Mouse (Mus musculus): ENCODE data around the gene Cog3. TPM values are rescaled to one million over a fixed set of nuclear protein-coding genes. Genes with fewer than 3 reads are reported as not detected.

Cog3 gene
- polyA plus RNA-seq, 1 experiment from 2014 or later, result 6.9 TPM

DNA sequence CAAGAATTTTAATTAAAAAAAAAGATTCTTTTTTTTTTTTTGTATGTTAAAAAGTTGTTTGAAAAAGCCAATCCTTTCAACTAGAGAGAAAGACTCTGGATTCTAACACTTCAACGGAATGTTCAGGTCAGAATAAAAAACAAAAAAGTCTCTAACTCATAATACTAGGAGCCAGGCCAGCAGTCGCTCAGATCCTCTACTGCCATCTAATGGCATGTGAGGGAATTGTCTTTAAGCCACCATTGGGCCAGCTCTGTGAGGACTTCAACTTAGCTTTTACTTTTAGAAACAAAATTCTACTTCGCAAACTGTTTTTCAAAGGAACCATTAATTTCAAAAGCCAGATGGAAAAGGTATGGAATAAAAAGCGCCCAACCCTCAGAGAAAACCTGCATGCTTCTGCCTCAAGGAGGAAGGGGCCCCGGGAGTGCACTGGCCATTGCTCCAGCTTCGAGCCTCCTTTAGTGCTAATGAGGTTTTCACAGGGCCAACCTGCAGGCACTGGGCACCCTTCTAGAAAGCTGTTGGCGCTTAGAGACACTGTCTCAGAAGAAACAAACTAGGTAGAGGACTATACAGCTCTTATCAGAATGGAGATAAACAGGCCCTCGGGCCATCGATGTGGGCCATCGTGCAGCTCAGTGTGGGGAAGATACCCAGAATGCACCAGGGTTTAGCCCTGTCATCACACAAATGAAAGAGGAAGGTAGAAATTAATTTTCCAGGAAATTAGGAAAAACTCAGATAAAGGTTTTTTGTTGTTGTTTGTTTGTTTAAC lies 6.9 kb upstream of the Cog3 start:
- H3K27me3 ChIP-seq, result peaks cover 4% of the 10 kb centered on the region; the same call in 1 of the 2 replicates
- H3K9me3 ChIP-seq (replicated peaks), result no peaks in the 10 kb centered on the region
- peak; percentile 34 for DNase-seq
- peak overlapping the region; percentile 27; the same call in 1 of the 2 replicates for H3K4me2 ChIP-seq
- peak; percentile 71 for ATAC-seq (ENCODE audit: low read depth)
- peaks cover 29% of the 10 kb centered on the region for H3K36me3 ChIP-seq
- H3K4me1 ChIP-seq (replicated peaks), result peaks cover 11% of the 10 kb centered on the region
- H3K27ac ChIP-seq, result peak overlapping the region; percentile 44; the same call in 1 of the 2 replicates
- WGBS (ENCODE audit: insufficient replicate concordance), result 33% methylated on average over 10 of the region's 10 CpGs
- no peak overlapping the region for H3K4me3 ChIP-seq (replicated peaks)
- H3K9ac ChIP-seq, result 0 out of 2 replicates have a peak overlapping the region, but pooled peaks have one; percentile 14

DNA sequence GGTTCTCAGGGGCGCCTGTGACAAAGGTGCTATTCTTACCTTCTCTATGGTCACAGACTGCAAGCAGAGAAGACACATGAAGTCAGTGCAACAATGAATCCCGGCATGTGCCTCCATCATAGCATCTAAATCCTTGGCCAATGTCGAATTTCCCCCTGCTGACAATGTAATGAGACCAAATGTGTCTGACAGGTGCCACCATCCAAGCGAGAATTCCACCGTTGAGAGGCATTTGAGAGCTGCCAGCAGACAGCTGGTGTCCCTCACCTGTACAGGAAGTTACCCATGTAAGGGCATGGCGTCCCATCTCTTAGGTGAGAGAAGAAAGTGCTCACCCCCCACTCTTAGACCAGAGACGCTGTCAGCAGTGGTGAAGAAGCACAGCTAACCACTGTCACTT lies 4.1 kb upstream of the Cog3 start:
- peaks cover 13% of the 10 kb centered on the region for H3K36me3 ChIP-seq
- H3K4me3 ChIP-seq (replicated peaks), result no peak overlapping the region
- peaks cover 19% of the 10 kb centered on the region for H3K4me1 ChIP-seq (replicated peaks)
- no peak overlapping the region for H3K4me2 ChIP-seq
- no peaks in the 10 kb centered on the region for H3K9me3 ChIP-seq (replicated peaks)
- DNase-seq, result no peak
- peaks cover 4% of the 10 kb centered on the region; the same call in 1 of the 2 replicates for H3K27me3 ChIP-seq
- ATAC-seq (ENCODE audit: low read depth), result no peak
- 62% methylated on average over 7 of the region's 7 CpGs for WGBS (ENCODE audit: insufficient replicate concordance)
- no peak overlapping the region for H3K9ac ChIP-seq
- no peak overlapping the region for H3K27ac ChIP-seq

DNA sequence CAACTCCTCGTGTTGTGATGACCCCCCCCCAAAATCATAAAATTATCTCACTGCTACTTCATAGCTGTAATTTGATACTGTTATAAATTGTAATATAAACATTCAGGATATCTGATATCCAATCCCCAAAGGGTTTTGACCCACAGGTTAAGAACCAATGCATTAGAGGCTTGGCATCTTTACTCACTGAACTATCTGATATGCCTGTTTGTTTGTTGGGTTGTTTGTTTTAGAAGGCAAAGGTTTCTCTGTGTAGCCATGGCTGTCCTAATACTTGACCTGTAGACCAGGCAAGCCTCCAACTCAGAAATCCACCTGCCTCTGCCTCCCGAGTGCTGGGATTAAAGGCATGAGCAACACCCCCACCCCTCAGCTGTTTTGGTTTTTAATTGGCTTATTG lies 3.5 kb upstream of the Cog3 start:
- WGBS (ENCODE audit: insufficient replicate concordance), result 58% methylated on average over 2 of the region's 2 CpGs
- peaks cover 4% of the 10 kb centered on the region; the same call in 1 of the 2 replicates for H3K27me3 ChIP-seq
- peaks cover 25% of the 10 kb centered on the region for H3K4me1 ChIP-seq (replicated peaks)
- DNase-seq (no peak), ATAC-seq (ENCODE audit: low read depth) (no peak)
- no peak overlapping the region for H3K4me3 ChIP-seq (replicated peaks)
- no peak overlapping the region for H3K4me2 ChIP-seq
- no peak overlapping the region for H3K27ac ChIP-seq
- H3K9me3 ChIP-seq (replicated peaks), result no peaks in the 10 kb centered on the region
- no peak overlapping the region for H3K9ac ChIP-seq
- H3K36me3 ChIP-seq, result peaks cover 11% of the 10 kb centered on the region

DNA sequence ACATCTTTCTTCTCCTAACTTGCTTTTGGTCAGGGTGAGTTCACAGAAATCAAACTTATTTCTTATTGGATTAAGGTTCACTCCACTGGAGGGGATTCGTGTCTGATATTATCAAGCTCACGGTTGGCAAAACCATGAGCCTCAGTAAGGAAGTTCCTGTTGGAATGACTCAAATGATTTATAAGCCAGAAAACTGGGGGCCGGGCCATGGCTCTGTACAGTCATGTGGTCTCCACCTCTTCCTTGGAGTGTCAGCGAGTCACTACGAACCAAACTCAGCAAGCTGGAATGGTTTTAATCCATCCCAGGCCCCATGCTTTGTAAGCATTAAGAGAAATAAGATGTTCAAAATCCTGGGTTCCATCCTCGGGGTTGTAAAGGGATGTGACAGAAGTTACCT lies 2.7 kb upstream of the Cog3 start:
- no peak overlapping the region for H3K9ac ChIP-seq
- no peak overlapping the region for H3K27ac ChIP-seq
- H3K9me3 ChIP-seq (replicated peaks), result no peaks in the 10 kb centered on the region
- WGBS (ENCODE audit: insufficient replicate concordance), result 60% methylated on average over 6 of the region's 6 CpGs
- ATAC-seq (ENCODE audit: low read depth) (no peak), DNase-seq (no peak)
- H3K36me3 ChIP-seq, result peaks cover 4% of the 10 kb centered on the region
- H3K4me1 ChIP-seq (replicated peaks), result peaks cover 32% of the 10 kb centered on the region
- peaks cover 4% of the 10 kb centered on the region; the same call in 1 of the 2 replicates for H3K27me3 ChIP-seq
- H3K4me2 ChIP-seq, result no peak overlapping the region
- H3K4me3 ChIP-seq (replicated peaks), result no peak overlapping the region

DNA sequence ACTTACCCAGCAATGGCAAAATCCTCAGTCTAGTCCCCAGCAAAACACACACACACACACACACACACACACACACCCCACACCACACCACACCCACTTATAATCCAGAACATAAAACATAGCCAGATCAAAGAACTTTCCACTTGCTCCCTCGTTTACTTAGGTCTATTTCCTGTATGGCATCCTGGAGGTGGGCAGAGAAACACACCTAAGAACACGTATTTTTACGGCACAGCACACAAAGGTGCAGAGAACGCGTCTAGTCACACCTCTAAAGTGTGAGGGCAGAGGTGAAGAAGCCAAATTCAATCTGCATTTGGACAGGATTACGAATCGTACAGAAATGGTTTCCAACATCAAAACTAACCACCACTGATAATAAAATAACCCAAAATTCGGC lies 1.1 kb downstream of the Cog3 start:
- Histone ChIP-seq H3K27me3 (peaks cover 4% of the 10 kb centered on the region; the same call in 1 of the 2 replicates), H3K4me3 (replicated peaks) (peak overlapping the region; percentile 98), H3K4me1 (replicated peaks) (peaks cover 56% of the 10 kb centered on the region), H3K9ac (peak overlapping the region; percentile 96), H3K4me2 (peak overlapping the region; percentile 92), H3K27ac (peak overlapping the region; percentile 92; the same call in 1 of the 2 replicates), H3K9me3 (replicated peaks) (no peaks in the 10 kb centered on the region), H3K36me3 (no peaks in the 10 kb centered on the region)
- WGBS (ENCODE audit: insufficient replicate concordance), result 44% methylated on average over 8 of the region's 8 CpGs
- no peak for ATAC-seq (ENCODE audit: low read depth)
- DNase-seq, result no peak

DNA sequence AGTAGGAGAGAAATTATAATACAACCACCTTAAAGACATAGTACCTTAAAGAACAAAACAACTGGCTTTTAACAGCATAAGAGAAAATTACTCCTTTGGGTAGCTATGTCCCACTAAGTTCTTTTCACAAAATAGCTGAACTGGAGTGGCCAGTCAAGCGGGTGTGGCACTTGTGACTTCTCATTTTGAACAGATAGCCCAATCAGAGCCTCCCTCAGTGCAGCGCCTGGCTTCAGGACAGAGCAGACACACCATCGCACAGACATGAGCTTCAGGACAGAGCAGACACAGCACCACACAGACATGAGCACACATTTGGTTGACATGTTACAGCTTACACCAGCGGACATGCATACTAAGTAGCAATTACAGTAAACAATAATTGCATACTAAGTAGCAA lies 3.3 kb downstream of the Cog3 start:
- H3K9ac ChIP-seq, result no peak overlapping the region
- H3K27me3 ChIP-seq, result no peaks in the 10 kb centered on the region
- 35% methylated on average over 4 of the region's 4 CpGs for WGBS (ENCODE audit: insufficient replicate concordance)
- H3K27ac ChIP-seq, result no peak overlapping the region
- peak overlapping the region; percentile 8 for H3K4me2 ChIP-seq
- ATAC-seq (ENCODE audit: low read depth) (peak; percentile 42), DNase-seq (peak; percentile 61)
- H3K9me3 ChIP-seq (replicated peaks), result no peaks in the 10 kb centered on the region
- peaks cover 12% of the 10 kb centered on the region for H3K36me3 ChIP-seq
- peaks cover 62% of the 10 kb centered on the region for H3K4me1 ChIP-seq (replicated peaks)
- H3K4me3 ChIP-seq (replicated peaks), result no peak overlapping the region

DNA sequence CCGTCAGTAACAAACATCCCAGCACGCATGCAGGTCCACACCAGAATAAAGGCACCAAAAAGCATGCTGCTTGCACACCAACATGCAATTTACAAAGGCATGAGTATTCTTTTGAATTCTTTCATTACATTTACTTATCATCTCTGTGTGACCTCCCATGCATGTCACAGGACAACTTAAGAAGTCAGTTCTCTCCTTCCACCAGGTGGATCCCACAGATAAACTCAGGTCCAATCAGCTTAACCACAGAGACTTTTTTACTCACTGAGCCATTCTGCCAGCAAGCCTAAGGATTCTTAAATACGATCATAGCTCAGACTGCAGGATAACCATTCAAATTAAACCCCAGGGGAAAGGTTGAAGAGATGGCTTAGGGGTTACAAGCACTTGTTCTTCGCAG lies 5.2 kb downstream of the Cog3 start:
- H3K4me3 ChIP-seq (replicated peaks), result 0 out of 2 replicates have a peak overlapping the region, but pooled peaks have one; percentile 4
- peaks cover 27% of the 10 kb centered on the region for H3K36me3 ChIP-seq
- peak overlapping the region; percentile 77 for H3K27ac ChIP-seq
- H3K9me3 ChIP-seq (replicated peaks), result no peaks in the 10 kb centered on the region
- H3K4me1 ChIP-seq (replicated peaks), result peaks cover 59% of the 10 kb centered on the region
- 58% methylated on average over 4 of the region's 4 CpGs for WGBS (ENCODE audit: insufficient replicate concordance)
- H3K4me2 ChIP-seq, result peak overlapping the region; percentile 45
- peak overlapping the region; percentile 51 for H3K9ac ChIP-seq
- ATAC-seq (ENCODE audit: low read depth) (peak; percentile 60), DNase-seq (peak; percentile 76)
- H3K27me3 ChIP-seq, result no peaks in the 10 kb centered on the region

DNA sequence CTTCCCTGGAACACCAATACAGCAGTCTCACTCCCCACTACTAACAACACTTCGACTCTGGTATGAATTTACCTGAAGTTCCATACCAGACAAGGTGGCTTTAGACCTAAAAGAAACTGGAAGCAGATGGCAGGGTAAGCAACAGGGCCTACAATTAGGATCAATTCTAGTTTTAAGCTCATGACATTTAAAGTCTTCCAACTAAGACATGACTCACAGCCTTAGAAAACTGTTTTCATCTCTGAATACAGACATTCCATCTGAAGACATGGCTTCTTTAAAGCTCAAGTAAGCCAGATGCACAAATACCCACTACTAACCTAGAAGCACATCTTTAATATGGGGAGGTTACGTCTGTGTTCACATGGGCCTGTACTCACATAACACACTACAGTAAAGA lies 6.4 kb downstream of the Cog3 start:
- H3K4me3 ChIP-seq (replicated peaks), result no peak overlapping the region
- H3K4me2 ChIP-seq, result no peak overlapping the region
- H3K27me3 ChIP-seq, result no peaks in the 10 kb centered on the region

DNA sequence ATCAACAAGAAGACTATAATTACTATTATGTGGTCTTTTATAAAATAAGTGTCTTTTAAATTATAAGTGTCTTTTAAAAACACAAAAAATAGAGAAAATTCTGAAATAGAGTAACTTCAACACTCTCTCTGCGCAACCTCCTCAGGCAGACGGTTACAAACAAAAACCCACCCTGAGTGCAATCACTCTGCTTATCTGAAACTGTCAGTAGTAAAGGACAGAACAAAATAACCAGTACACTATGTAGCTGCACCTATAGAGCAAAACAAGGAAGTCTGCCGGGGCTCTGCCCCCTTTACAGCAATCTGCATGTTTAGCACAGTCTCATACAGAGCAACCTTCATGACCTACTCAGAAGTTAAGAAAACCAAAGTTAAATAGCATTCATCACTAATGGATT lies 12.4 kb downstream of the Cog3 start:
- Histone ChIP-seq H3K4me2 (no peak overlapping the region), H3K4me1 (replicated peaks) (peaks cover 7% of the 10 kb centered on the region), H3K9me3 (replicated peaks) (no peaks in the 10 kb centered on the region), H3K4me3 (replicated peaks) (no peak overlapping the region), H3K36me3 (peaks cover 67% of the 10 kb centered on the region), H3K27ac (no peak overlapping the region), H3K9ac (no peak overlapping the region), H3K27me3 (no peaks in the 10 kb centered on the region)
- peak; percentile 57; the same call in 1 of the 2 replicates for ATAC-seq (ENCODE audit: low read depth)
- WGBS (ENCODE audit: insufficient replicate concordance), result 45% methylated on average over 3 of the region's 3 CpGs
- DNase-seq, result no peak

More for the DNA sequence above, 6.4 kb downstream of the Cog3 start:
- H3K36me3 ChIP-seq, result peaks cover 32% of the 10 kb centered on the region
- ATAC-seq (ENCODE audit: low read depth) (no peak), DNase-seq (no peak)
- peaks cover 49% of the 10 kb centered on the region for H3K4me1 ChIP-seq (replicated peaks)
- H3K9ac ChIP-seq, result 0 out of 2 replicates have a peak overlapping the region, but pooled peaks have one; percentile 51
- no peaks in the 10 kb centered on the region for H3K9me3 ChIP-seq (replicated peaks)
- 76% methylated on average over 2 of the region's 2 CpGs for WGBS (ENCODE audit: insufficient replicate concordance)
- H3K27ac ChIP-seq, result peak overlapping the region; percentile 4; the same call in 1 of the 2 replicates

DNA sequence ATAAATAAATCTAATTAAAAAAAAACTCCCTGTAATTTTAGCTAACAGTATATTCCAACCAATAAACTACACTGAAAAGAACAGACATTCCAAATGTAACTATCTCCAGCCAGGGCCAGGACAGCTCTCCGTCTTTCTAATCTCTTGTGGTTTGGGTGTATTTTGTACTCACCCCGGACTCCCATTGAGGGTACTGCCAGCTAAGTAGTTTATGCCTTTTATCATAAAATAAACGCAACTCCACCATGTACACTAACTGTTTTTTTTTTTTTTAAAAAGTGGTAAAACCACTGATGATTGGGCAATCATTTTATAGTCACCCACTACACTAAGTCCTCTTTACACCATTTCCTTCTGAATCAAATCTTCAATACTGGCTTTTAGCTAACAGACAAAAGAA lies 18.7 kb downstream of the Cog3 start:
- Histone ChIP-seq H3K9me3 (replicated peaks) (no peaks in the 10 kb centered on the region), H3K4me3 (replicated peaks) (no peak overlapping the region), H3K27me3 (no peaks in the 10 kb centered on the region), H3K27ac (no peak overlapping the region), H3K4me2 (no peak overlapping the region), H3K36me3 (peaks cover 78% of the 10 kb centered on the region), H3K9ac (no peak overlapping the region), H3K4me1 (replicated peaks) (no peaks in the 10 kb centered on the region)
- ATAC-seq (ENCODE audit: low read depth) (no peak), DNase-seq (no peak)
- 44% methylated on average over 3 of the region's 3 CpGs for WGBS (ENCODE audit: insufficient replicate concordance)

DNA sequence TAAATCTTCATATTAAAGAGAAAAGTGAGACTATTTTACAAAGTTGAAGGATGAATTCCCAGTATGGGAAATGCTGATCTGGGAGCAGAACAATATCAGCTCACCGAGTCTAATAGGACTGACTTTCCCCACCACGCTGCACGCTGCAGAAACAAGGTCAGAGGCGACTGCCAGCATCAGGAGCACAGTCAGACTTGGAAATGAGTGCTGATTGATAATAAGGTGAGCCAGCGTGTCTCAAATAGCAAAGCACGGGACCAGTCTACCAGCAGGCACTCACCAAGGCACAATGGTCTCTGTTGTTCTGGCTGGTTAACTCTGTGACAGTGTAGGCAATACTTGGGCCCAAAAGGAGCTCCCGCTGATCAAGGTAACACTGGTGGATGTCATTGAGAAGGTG lies 21.7 kb downstream of the Cog3 start:
- no peak overlapping the region for H3K4me3 ChIP-seq (replicated peaks)
- ATAC-seq (ENCODE audit: low read depth), result no peak
- no peaks in the 10 kb centered on the region for H3K27me3 ChIP-seq
- no peak overlapping the region for H3K27ac ChIP-seq
- WGBS (ENCODE audit: insufficient replicate concordance), result 89% methylated on average over 7 of the region's 7 CpGs
- peaks cover 86% of the 10 kb centered on the region for H3K36me3 ChIP-seq
- no peak for DNase-seq
- H3K4me2 ChIP-seq, result no peak overlapping the region
- H3K9me3 ChIP-seq (replicated peaks), result no peaks in the 10 kb centered on the region
- H3K9ac ChIP-seq, result no peak overlapping the region
- 0 out of 2 replicates have a peak, but pooled peaks cover 3% of the 10 kb centered on the region for H3K4me1 ChIP-seq (replicated peaks)

Measured in liver, embryonic 13.5 days (tissue).